Mouse (Mus musculus): ENCODE data around the gene Tmod3. TPM values are rescaled to one million over a fixed set of nuclear protein-coding genes. Genes with fewer than 3 reads are reported as not detected.

Gene Tmod3
- polyA plus RNA-seq (2015; fragmentation: Nextera tagmentation; extraction: Ambion mirVana) = 73.8 and 91.2 TPM in 2 replicates

- Histone ChIP-seq H3K9ac (peak within 1 kb of the TSS; percentile 90), H3K27ac (replicated peaks) (peak within 1 kb of the TSS; percentile 73), H3K9me3 (no peaks in the 10 kb centered on the region), H3K4me1 (replicated peaks) (peaks cover 26% of the 10 kb centered on the region), H3K27me3 (no peaks in the 10 kb centered on the region), H3K4me2 (peak within 1 kb of the TSS; percentile 80), H3K4me3 (peak within 1 kb of the TSS; percentile 91), H3K36me3 (no peaks in the 10 kb centered on the region)
- ATAC-seq (ENCODE audit: low read depth) = peak; percentile 98
- WGBS = 3% methylated on average over 21 of the region's 21 CpGs
These were observed at the start of gene Tmod3 for GRCm38 (mm10) chr9:75559512-75560012. Gene Tmod3 (minus strand): TSS chr9:75559657.

GRCm38 (mm10) chr9:75607496-75607895 lies 48.0 kb upstream of the Tmod3 start:
- no peak for ATAC-seq (ENCODE audit: low read depth)
- Histone ChIP-seq H3K4me1 (replicated peaks) (peaks cover 14% of the 10 kb centered on the region), H3K9me3 (no peaks in the 10 kb centered on the region), H3K27me3 (no peaks in the 10 kb centered on the region), H3K4me2 (no peak overlapping the region), H3K4me3 (no peak overlapping the region), H3K36me3 (peaks cover 29% of the 10 kb centered on the region), H3K9ac (no peak overlapping the region), H3K27ac (replicated peaks) (no peak overlapping the region)
- WGBS = 90% methylated on average over 4 of the region's 4 CpGs

- H3K4me1 ChIP-seq (replicated peaks) = peaks cover 39% of the 10 kb centered on the region
- H3K9ac ChIP-seq = no peak overlapping the region
- H3K4me3 ChIP-seq = no peak overlapping the region
- no peak overlapping the region for H3K27ac ChIP-seq (replicated peaks)
- H3K9me3 ChIP-seq = no peaks in the 10 kb centered on the region
- H3K4me2 ChIP-seq = no peak overlapping the region
- peaks cover 32% of the 10 kb centered on the region for H3K36me3 ChIP-seq
- no peak for ATAC-seq (ENCODE audit: low read depth)
- 64% methylated on average over 12 of the region's 12 CpGs for WGBS
- no peaks in the 10 kb centered on the region for H3K27me3 ChIP-seq
These were observed 42.1 kb upstream of the Tmod3 start for GRCm38 (mm10) chr9:75601510-75601909.

- WGBS = 65% methylated on average over 7 of the region's 7 CpGs
- Histone ChIP-seq H3K9ac (no peak overlapping the region), H3K4me2 (no peak overlapping the region), H3K4me3 (no peak overlapping the region), H3K27ac (replicated peaks) (peak overlapping the region; percentile 74), H3K27me3 (no peaks in the 10 kb centered on the region), H3K4me1 (replicated peaks) (peaks cover 39% of the 10 kb centered on the region), H3K9me3 (no peaks in the 10 kb centered on the region), H3K36me3 (peaks cover 37% of the 10 kb centered on the region)
- no peak for ATAC-seq (ENCODE audit: low read depth)
These were observed 40.9 kb upstream of the Tmod3 start for GRCm38 (mm10) chr9:75600166-75600934.

GRCm38 (mm10) chr9:75599191-75599841 lies 39.9 kb upstream of the Tmod3 start:
- Histone ChIP-seq H3K4me2 (no peak overlapping the region), H3K4me1 (replicated peaks) (peaks cover 39% of the 10 kb centered on the region), H3K36me3 (peaks cover 37% of the 10 kb centered on the region), H3K4me3 (no peak overlapping the region), H3K9me3 (no peaks in the 10 kb centered on the region), H3K27me3 (no peaks in the 10 kb centered on the region), H3K9ac (no peak overlapping the region), H3K27ac (replicated peaks) (peak overlapping the region; percentile 74)
- WGBS = 37% methylated on average over 5 of the region's 5 CpGs
- ATAC-seq (ENCODE audit: low read depth) = peak; percentile 91

- H3K9me3 ChIP-seq = no peaks in the 10 kb centered on the region
- no peak overlapping the region for H3K4me2 ChIP-seq
- no peaks in the 10 kb centered on the region for H3K27me3 ChIP-seq
- 65% methylated on average over 4 of the region's 4 CpGs for WGBS
- H3K36me3 ChIP-seq = peaks cover 45% of the 10 kb centered on the region
- H3K9ac ChIP-seq = no peak overlapping the region
- no peak overlapping the region for H3K4me3 ChIP-seq
- H3K4me1 ChIP-seq (replicated peaks) = peaks cover 42% of the 10 kb centered on the region
- H3K27ac ChIP-seq (replicated peaks) = no peak overlapping the region
- no peak for ATAC-seq (ENCODE audit: low read depth)
These were observed 38.1 kb upstream of the Tmod3 start for GRCm38 (mm10) chr9:75597596-75597995.

- Histone ChIP-seq H3K9me3 (no peaks in the 10 kb centered on the region), H3K4me1 (replicated peaks) (peaks cover 42% of the 10 kb centered on the region), H3K4me3 (no peak overlapping the region), H3K4me2 (no peak overlapping the region), H3K9ac (no peak overlapping the region), H3K36me3 (peaks cover 51% of the 10 kb centered on the region), H3K27ac (replicated peaks) (no peak overlapping the region), H3K27me3 (no peaks in the 10 kb centered on the region)
- no peak for ATAC-seq (ENCODE audit: low read depth)
- 92% methylated on average over 13 of the region's 13 CpGs for WGBS
These were observed 37.6 kb upstream of the Tmod3 start for GRCm38 (mm10) chr9:75597036-75597435.

- Histone ChIP-seq H3K9me3 (no peaks in the 10 kb centered on the region), H3K36me3 (peaks cover 86% of the 10 kb centered on the region), H3K9ac (no peak overlapping the region), H3K27ac (replicated peaks) (no peak overlapping the region), H3K27me3 (no peaks in the 10 kb centered on the region), H3K4me2 (no peak overlapping the region), H3K4me1 (replicated peaks) (peaks cover 12% of the 10 kb centered on the region; the same call in 1 of the 2 replicates), H3K4me3 (no peak overlapping the region)
- ATAC-seq (ENCODE audit: low read depth) = no peak
- 83% methylated on average over 5 of the region's 5 CpGs for WGBS
These were observed 34.0 kb upstream of the Tmod3 start for GRCm38 (mm10) chr9:75593481-75593880.

GRCm38 (mm10) chr9:75589850-75590790 lies 30.7 kb upstream of the Tmod3 start:
- Histone ChIP-seq H3K4me3 (no peak overlapping the region), H3K27ac (replicated peaks) (peak overlapping the region; percentile 33; the same call in 1 of the 2 replicates), H3K9me3 (no peaks in the 10 kb centered on the region), H3K9ac (no peak overlapping the region), H3K4me2 (no peak overlapping the region), H3K36me3 (peaks cover 100% of the 10 kb centered on the region), H3K4me1 (replicated peaks) (peaks cover 3% of the 10 kb centered on the region; the same call in 1 of the 2 replicates), H3K27me3 (no peaks in the 10 kb centered on the region)
- no peak for ATAC-seq (ENCODE audit: low read depth)
- WGBS = 77% methylated on average over 15 of the region's 15 CpGs

- H3K27me3 ChIP-seq = no peaks in the 10 kb centered on the region
- H3K9me3 ChIP-seq = no peaks in the 10 kb centered on the region
- 54% methylated on average over 7 of the region's 7 CpGs for WGBS
- peaks cover 97% of the 10 kb centered on the region for H3K36me3 ChIP-seq
- ATAC-seq (ENCODE audit: low read depth) = 0 out of 2 replicates have a peak, but pooled peaks have one; percentile 36
- H3K4me1 ChIP-seq (replicated peaks) = no peaks in the 10 kb centered on the region
- no peak overlapping the region for H3K4me2 ChIP-seq
- no peak overlapping the region for H3K9ac ChIP-seq
- no peak overlapping the region for H3K4me3 ChIP-seq
- no peak overlapping the region for H3K27ac ChIP-seq (replicated peaks)
These were observed 22.4 kb upstream of the Tmod3 start for GRCm38 (mm10) chr9:75581694-75582350.

GRCm38 (mm10) chr9:75579321-75579720 lies 19.9 kb upstream of the Tmod3 start:
- H3K27ac ChIP-seq (replicated peaks) = no peak overlapping the region
- WGBS = 94% methylated on average over 6 of the region's 6 CpGs
- ATAC-seq (ENCODE audit: low read depth) = no peak
- H3K4me1 ChIP-seq (replicated peaks) = no peaks in the 10 kb centered on the region
- no peak overlapping the region for H3K9ac ChIP-seq
- no peak overlapping the region for H3K4me2 ChIP-seq
- no peaks in the 10 kb centered on the region for H3K9me3 ChIP-seq
- no peak overlapping the region for H3K4me3 ChIP-seq
- H3K36me3 ChIP-seq = peaks cover 97% of the 10 kb centered on the region
- H3K27me3 ChIP-seq = no peaks in the 10 kb centered on the region

All from neural tube, embryonic 13.5 days (tissue).